Mouse (Mus musculus) heart, postnatal 0 days (tissue): ENCODE results near the gene Dmrt2.
A peak's percentile ranks its signal among the peaks of the same experiment; 100 is the strongest.

Experiments used
- CTCF ChIP-seq: IDR thresholded peaks from 2 replicates; pipeline ENCODE4 v1.5.1; 2016; ENCODE audit warnings: antibody characterized with exemption, control low read depth, low read depth
- EP300 ChIP-seq: IDR thresholded peaks from 2 replicates; pipeline ENCODE4 v1.6.1; 2016; ENCODE audit warnings: antibody characterized with exemption, low read depth

GRCm38 (mm10) chr19:25635622-25636244 lies 36.5 kb upstream of the Dmrt2 start:
- TF ChIP-seq CTCF (peak; percentile 96), EP300 (no peak)
